Mouse (Mus musculus): Measurements from ENCODE around the gene Wdr18.
"Not testable (repeated sequence)": the region's sequence is repeated elsewhere in the genome, so short reads cannot be mapped to it uniquely, and the experiment has no call there.

The Wdr18 gene

GRCm38 (mm10) chr10:79943471-79943901 lies 16.5 kb upstream of the Wdr18 start:
- no peak for DNase-seq (ENCODE audit: inconsistent age in 2 of 2, low spot score in 1 of 2)

GRCm38 (mm10) chr10:79945507-79946234 lies 14.3 kb upstream of the Wdr18 start:
- DNase-seq (ENCODE audit: inconsistent age in 2 of 2, low spot score in 1 of 2), result no peak

- no peak for DNase-seq (ENCODE audit: inconsistent age in 2 of 2, low spot score in 1 of 2)
These were observed 13.1 kb upstream of the Wdr18 start for GRCm38 (mm10) chr10:79946752-79947322.

GRCm38 (mm10) chr10:79947502-79947901 lies 12.4 kb upstream of the Wdr18 start:
- DNase-seq (ENCODE audit: inconsistent age in 2 of 2, low spot score in 1 of 2), result no peak

- DNase-seq (ENCODE audit: inconsistent age in 2 of 2, low spot score in 1 of 2), result no peak
These were observed 10.1 kb upstream of the Wdr18 start for GRCm38 (mm10) chr10:79949873-79950272.

- DNase-seq (ENCODE audit: inconsistent age in 2 of 2, low spot score in 1 of 2), result no peak
These were observed 9.3 kb upstream of the Wdr18 start for GRCm38 (mm10) chr10:79950661-79951060.

GRCm38 (mm10) chr10:79953946-79954345 lies 6.0 kb upstream of the Wdr18 start:
- DNase-seq (ENCODE audit: inconsistent age in 2 of 2, low spot score in 1 of 2), result peak in 1 of 2 experiments; percentile 73

- no peak for DNase-seq (ENCODE audit: inconsistent age in 2 of 2, low spot score in 1 of 2)
These were observed 4.3 kb upstream of the Wdr18 start for GRCm38 (mm10) chr10:79955691-79956090.

GRCm38 (mm10) chr10:79956643-79957154 lies 3.3 kb upstream of the Wdr18 start:
- no peak for DNase-seq (ENCODE audit: inconsistent age in 2 of 2, low spot score in 1 of 2)

GRCm38 (mm10) chr10:79958140-79958816 lies 1.7 kb upstream of the Wdr18 start:
- peak; percentile 85 to 95 for DNase-seq (ENCODE audit: inconsistent age in 2 of 2, low spot score in 1 of 2)

- DNase-seq (ENCODE audit: inconsistent age in 2 of 2, low spot score in 1 of 2), result not testable (repeated sequence)
These were observed 540 bp upstream of the Wdr18 start for GRCm38 (mm10) chr10:79959412-79959811.

- no peak for DNase-seq (ENCODE audit: inconsistent age in 2 of 2, low spot score in 1 of 2)
These were observed 831 bp downstream of the Wdr18 start for GRCm38 (mm10) chr10:79960671-79961294.

GRCm38 (mm10) chr10:79964727-79965126 lies 4.8 kb downstream of the Wdr18 start:
- DNase-seq (ENCODE audit: inconsistent age in 2 of 2, low spot score in 1 of 2), result no peak

GRCm38 (mm10) chr10:79965325-79965724 lies 5.4 kb downstream of the Wdr18 start:
- DNase-seq (ENCODE audit: inconsistent age in 2 of 2, low spot score in 1 of 2), result no peak

- DNase-seq (ENCODE audit: inconsistent age in 2 of 2, low spot score in 1 of 2), result peak in 1 of 2 experiments; percentile 40
These were observed 7.0 kb downstream of the Wdr18 start for GRCm38 (mm10) chr10:79966886-79967400.

GRCm38 (mm10) chr10:79968181-79968580 lies 8.2 kb downstream of the Wdr18 start:
- DNase-seq (ENCODE audit: inconsistent age in 2 of 2, low spot score in 1 of 2), result no peak

- DNase-seq (ENCODE audit: inconsistent age in 2 of 2, low spot score in 1 of 2), result no peak
These were observed 9.2 kb downstream of the Wdr18 start for GRCm38 (mm10) chr10:79969124-79969568.

- no peak for DNase-seq (ENCODE audit: inconsistent age in 2 of 2, low spot score in 1 of 2)
These were observed 10.6 kb downstream of the Wdr18 start, which contains the start of gene Grin3b for GRCm38 (mm10) chr10:79970415-79971182. Gene Grin3b (plus strand): TSS chr10:79970715.

- DNase-seq (ENCODE audit: inconsistent age in 2 of 2, low spot score in 1 of 2), result no peak
These were observed 11.2 kb downstream of the Wdr18 start for GRCm38 (mm10) chr10:79971183-79971497.

- peak in 1 of 2 experiments; percentile 28 for DNase-seq (ENCODE audit: inconsistent age in 2 of 2, low spot score in 1 of 2)
These were observed 12.9 kb downstream of the Wdr18 start for GRCm38 (mm10) chr10:79972831-79973230.

Measured in adrenal gland, adult (tissue).